Mouse (Mus musculus): ENCODE results near the gene BC051665. TPM values are rescaled to one million over a fixed set of nuclear protein-coding genes. Genes with fewer than 3 reads are reported as not detected.

Gene BC051665
- not detected in 2 replicates for polyA plus RNA-seq (2015; fragmentation: Nextera tagmentation; extraction: Ambion mirVana)

- no peaks in the 10 kb centered on the region for H3K36me3 ChIP-seq
- H3K9me3 ChIP-seq = no peaks in the 10 kb centered on the region
- no peak within 1 kb of the TSS for H3K9ac ChIP-seq
- H3K27me3 ChIP-seq = no peaks in the 10 kb centered on the region
- no peak for ATAC-seq (ENCODE audit: borderline replicate concordance, extremely low read depth, low FRiP score, low TSS enrichment)
- H3K4me2 ChIP-seq = no peak within 1 kb of the TSS
- H3K4me3 ChIP-seq = no peak within 1 kb of the TSS
- no peaks in the 10 kb centered on the region for H3K4me1 ChIP-seq
- no peak within 1 kb of the TSS for H3K27ac ChIP-seq
These were observed at the start of gene BC051665 for GRCm38 (mm10) chr13:60786264-60786663. Gene BC051665 (minus strand): TSS chr13:60786364.

GRCm38 (mm10) chr13:60826052-60826451 is 39.9 kb upstream of the BC051665 start:
- no peak overlapping the region for H3K9ac ChIP-seq
- no peak overlapping the region for H3K4me3 ChIP-seq
- H3K4me1 ChIP-seq = no peaks in the 10 kb centered on the region
- H3K27me3 ChIP-seq = no peaks in the 10 kb centered on the region
- 54% methylated on average over 3 of the region's 3 CpGs for WGBS
- H3K36me3 ChIP-seq = no peaks in the 10 kb centered on the region
- no peak for ATAC-seq (ENCODE audit: borderline replicate concordance, extremely low read depth, low FRiP score, low TSS enrichment)
- no peak overlapping the region for H3K27ac ChIP-seq
- H3K4me2 ChIP-seq = no peak overlapping the region
- H3K9me3 ChIP-seq = no peaks in the 10 kb centered on the region

GRCm38 (mm10) chr13:60820486-60821175 is 34.5 kb upstream of the BC051665 start:
- Histone ChIP-seq H3K36me3 (no peaks in the 10 kb centered on the region), H3K27me3 (no peaks in the 10 kb centered on the region), H3K9ac (no peak overlapping the region), H3K4me1 (no peaks in the 10 kb centered on the region), H3K27ac (no peak overlapping the region), H3K9me3 (no peaks in the 10 kb centered on the region), H3K4me3 (no peak overlapping the region), H3K4me2 (no peak overlapping the region)
- no peak for ATAC-seq (ENCODE audit: borderline replicate concordance, extremely low read depth, low FRiP score, low TSS enrichment)
- 48% methylated on average over 3 of the region's 3 CpGs for WGBS

GRCm38 (mm10) chr13:60819469-60819868 is 33.3 kb upstream of the BC051665 start:
- Histone ChIP-seq H3K36me3 (no peaks in the 10 kb centered on the region), H3K4me3 (no peak overlapping the region), H3K27ac (no peak overlapping the region), H3K9ac (no peak overlapping the region), H3K4me1 (no peaks in the 10 kb centered on the region), H3K9me3 (no peaks in the 10 kb centered on the region), H3K27me3 (no peaks in the 10 kb centered on the region), H3K4me2 (no peak overlapping the region)
- WGBS = 8% methylated on average over 7 of the region's 7 CpGs
- ATAC-seq (ENCODE audit: borderline replicate concordance, extremely low read depth, low FRiP score, low TSS enrichment) = no peak

GRCm38 (mm10) chr13:60813722-60814121 is 27.6 kb upstream of the BC051665 start:
- Histone ChIP-seq H3K4me2 (no peak overlapping the region), H3K27me3 (no peaks in the 10 kb centered on the region), H3K4me1 (no peaks in the 10 kb centered on the region), H3K9ac (no peak overlapping the region), H3K4me3 (no peak overlapping the region), H3K27ac (no peak overlapping the region), H3K9me3 (no peaks in the 10 kb centered on the region), H3K36me3 (no peaks in the 10 kb centered on the region)
- WGBS = 50% methylated on average over 1 of the region's 1 CpGs
- ATAC-seq (ENCODE audit: borderline replicate concordance, extremely low read depth, low FRiP score, low TSS enrichment) = no peak

- Histone ChIP-seq H3K4me2 (no peak overlapping the region), H3K9ac (no peak overlapping the region), H3K27ac (no peak overlapping the region), H3K36me3 (no peaks in the 10 kb centered on the region), H3K4me1 (no peaks in the 10 kb centered on the region), H3K9me3 (no peaks in the 10 kb centered on the region), H3K27me3 (no peaks in the 10 kb centered on the region), H3K4me3 (no peak overlapping the region)
- WGBS = 51% methylated on average over 6 of the region's 6 CpGs
- no peak for ATAC-seq (ENCODE audit: borderline replicate concordance, extremely low read depth, low FRiP score, low TSS enrichment)
These were observed 26.6 kb upstream of the BC051665 start for GRCm38 (mm10) chr13:60812768-60813167.

- Histone ChIP-seq H3K36me3 (no peaks in the 10 kb centered on the region), H3K4me1 (no peaks in the 10 kb centered on the region), H3K9me3 (no peaks in the 10 kb centered on the region), H3K4me2 (no peak overlapping the region), H3K4me3 (no peak overlapping the region), H3K27me3 (no peaks in the 10 kb centered on the region), H3K9ac (no peak overlapping the region), H3K27ac (no peak overlapping the region)
- ATAC-seq (ENCODE audit: borderline replicate concordance, extremely low read depth, low FRiP score, low TSS enrichment) = no peak
- WGBS = 72% methylated on average over 2 of the region's 2 CpGs
These were observed 23.5 kb upstream of the BC051665 start for GRCm38 (mm10) chr13:60809690-60810089.

GRCm38 (mm10) chr13:60802749-60803148 is 16.6 kb upstream of the BC051665 start, which contains the start of gene Ctsll3:
Gene Ctsll3 (minus strand): TSS chr13:60802849.
- Histone ChIP-seq H3K9me3 (no peaks in the 10 kb centered on the region), H3K27ac (no peak within 1 kb of the TSS), H3K27me3 (no peaks in the 10 kb centered on the region), H3K9ac (no peak within 1 kb of the TSS), H3K4me1 (no peaks in the 10 kb centered on the region), H3K36me3 (no peaks in the 10 kb centered on the region), H3K4me2 (no peak within 1 kb of the TSS), H3K4me3 (no peak within 1 kb of the TSS)
- 71% methylated on average over 1 of the region's 1 CpGs for WGBS
- no peak for ATAC-seq (ENCODE audit: borderline replicate concordance, extremely low read depth, low FRiP score, low TSS enrichment)

GRCm38 (mm10) chr13:60789466-60789865 is 3.3 kb upstream of the BC051665 start:
- no peaks in the 10 kb centered on the region for H3K4me1 ChIP-seq
- no peaks in the 10 kb centered on the region for H3K36me3 ChIP-seq
- H3K4me3 ChIP-seq = no peak overlapping the region
- no peaks in the 10 kb centered on the region for H3K27me3 ChIP-seq
- H3K9me3 ChIP-seq = no peaks in the 10 kb centered on the region
- 38% methylated on average over 1 of the region's 1 CpGs for whole genome bisulfite sequencing
- H3K27ac ChIP-seq = no peak overlapping the region
- no peak overlapping the region for H3K4me2 ChIP-seq
- no peak for ATAC-seq (ENCODE audit: borderline replicate concordance, extremely low read depth, low FRiP score, low TSS enrichment)
- no peak overlapping the region for H3K9ac ChIP-seq

- Histone ChIP-seq H3K4me3 (no peak overlapping the region), H3K9ac (no peak overlapping the region), H3K9me3 (no peaks in the 10 kb centered on the region), H3K4me2 (no peak overlapping the region), H3K27me3 (no peaks in the 10 kb centered on the region), H3K27ac (no peak overlapping the region), H3K36me3 (no peaks in the 10 kb centered on the region), H3K4me1 (no peaks in the 10 kb centered on the region)
- 80% methylated on average over 7 of the region's 7 CpGs for WGBS
- no peak for ATAC-seq (ENCODE audit: borderline replicate concordance, extremely low read depth, low FRiP score, low TSS enrichment)
These were observed 2.9 kb downstream of the BC051665 start for GRCm38 (mm10) chr13:60783301-60783700.

- Histone ChIP-seq H3K9ac (no peak overlapping the region), H3K9me3 (no peaks in the 10 kb centered on the region), H3K27me3 (no peaks in the 10 kb centered on the region), H3K27ac (no peak overlapping the region), H3K4me1 (no peaks in the 10 kb centered on the region), H3K4me3 (no peak overlapping the region), H3K4me2 (no peak overlapping the region), H3K36me3 (no peaks in the 10 kb centered on the region)
- 87% methylated on average over 3 of the region's 3 CpGs for WGBS
- ATAC-seq (ENCODE audit: borderline replicate concordance, extremely low read depth, low FRiP score, low TSS enrichment) = no peak
These were observed 5.6 kb downstream of the BC051665 start for GRCm38 (mm10) chr13:60780534-60780933.

- Histone ChIP-seq H3K9ac (no peak overlapping the region), H3K27me3 (no peaks in the 10 kb centered on the region), H3K36me3 (peaks cover 25% of the 10 kb centered on the region; the same call in 1 of the 2 replicates), H3K27ac (no peak overlapping the region), H3K4me3 (no peak overlapping the region), H3K4me1 (no peaks in the 10 kb centered on the region), H3K4me2 (no peak overlapping the region), H3K9me3 (no peaks in the 10 kb centered on the region)
- WGBS = 94% methylated on average over 17 of the region's 17 CpGs
- 0 out of 2 replicates have a peak, but pooled peaks have one; percentile 27 for ATAC-seq (ENCODE audit: borderline replicate concordance, extremely low read depth, low FRiP score, low TSS enrichment)
These were observed 25.0 kb downstream of the BC051665 start for GRCm38 (mm10) chr13:60761161-60761560.
